In the genomic region with DNA sequence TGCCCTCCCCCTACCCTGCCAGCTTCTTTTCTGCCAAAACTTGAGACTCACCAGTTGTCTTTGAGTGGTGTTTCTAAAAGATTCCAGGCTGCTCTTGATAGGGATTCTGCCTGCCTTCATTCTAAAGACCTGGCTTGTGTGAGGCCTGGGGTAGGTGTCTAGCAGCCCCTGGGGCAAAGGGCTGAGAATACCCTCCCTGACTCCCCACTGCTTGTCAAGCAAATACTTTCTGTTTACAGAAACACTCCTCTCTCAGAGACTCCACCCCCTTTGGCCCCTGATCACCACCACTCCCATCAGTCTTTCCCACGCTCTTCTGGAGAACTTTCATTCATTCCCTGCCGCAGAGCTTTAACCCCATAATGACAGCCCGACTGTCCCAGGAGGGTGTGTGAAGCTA, we compare ENCODE assay signal across 19 mouse cellular contexts. TPM values are rescaled to one million over a fixed set of nuclear protein-coding genes. Genes with fewer than 3 reads are reported as not detected.
DNase-seq lines count a peak whose midpoint lies in the region; ATAC-seq and TF ChIP-seq lines count a peak whose summit lies in the region.
"Had no signal": no experiment of that assay in that cellular context is flagged by ENCODE, and none has a peak within 500 bp of the region (broad histone marks: within the 10 kb centered on the region; RNA-seq: fewer than 3 reads in every experiment).

No protein-coding gene starts in this region.

- TF ChIP-seq POLR2A in lung, adult 2 months (IDR thresholded peaks at IDR 0.05; ENCODE audit: borderline replicate concordance, extremely low read depth, low read depth, low read length): no peak

- no peaks in the 10 kb centered on the region for H3K9me3 ChIP-seq in heart, embryonic 12.5 days (replicated peaks)
- no peaks in the 10 kb centered on the region for H3K9me3 ChIP-seq in stomach, embryonic 15.5 days
- no peaks in the 10 kb centered on the region for H3K9me3 ChIP-seq in forebrain, embryonic 12.5 days
- no peaks in the 10 kb centered on the region for H3K9me3 ChIP-seq in hindbrain, postnatal 0 days (ENCODE audit: low read length)
- H3K9me3 ChIP-seq: heart, embryonic 10.5 days; midbrain, embryonic 10.5 days; neural tube, embryonic 15.5 days had no signal

- WGBS in heart, embryonic 12.5 days: 24% methylated on average over 3 of the region's 3 CpGs
- 12% methylated on average over 3 of the region's 3 CpGs for WGBS in lung, adult 2 months
- 25% methylated on average over 3 of the region's 3 CpGs for WGBS in stomach, embryonic 15.5 days
- 30% methylated on average over 3 of the region's 3 CpGs for WGBS in forebrain, embryonic 12.5 days
- WGBS in hindbrain, postnatal 0 days: 22% methylated on average over 3 of the region's 3 CpGs

- no peak overlapping the region for H3K27ac ChIP-seq in heart, embryonic 12.5 days (ENCODE audit: poor library complexity, severe bottlenecking)
- no peak overlapping the region for H3K27ac ChIP-seq in stomach, embryonic 15.5 days
- H3K27ac ChIP-seq in forebrain, embryonic 12.5 days: no peak overlapping the region
- H3K27ac ChIP-seq in hindbrain, postnatal 0 days: no peak overlapping the region
- H3K27ac ChIP-seq: heart, embryonic 10.5 days; midbrain, embryonic 10.5 days; neural tube, embryonic 15.5 days had no signal

- H3K27me3 ChIP-seq in heart, embryonic 12.5 days (replicated peaks): peaks cover 26% of the 10 kb centered on the region
- peaks cover 20% of the 10 kb centered on the region for H3K27me3 ChIP-seq in stomach, embryonic 15.5 days (replicated peaks)
- peaks cover 54% of the 10 kb centered on the region for H3K27me3 ChIP-seq in forebrain, embryonic 12.5 days
- H3K27me3 ChIP-seq in hindbrain, postnatal 0 days (ENCODE audit: insufficient read depth, low read length): peaks cover 43% of the 10 kb centered on the region

- H3K4me2 ChIP-seq in heart, embryonic 12.5 days: no peak overlapping the region
- H3K4me2 ChIP-seq in stomach, embryonic 15.5 days: no peak overlapping the region
- H3K4me2 ChIP-seq in forebrain, embryonic 12.5 days: no peak overlapping the region
- H3K4me2 ChIP-seq in hindbrain, postnatal 0 days (ENCODE audit: low read depth, low read length): no peak overlapping the region
- H3K4me2 ChIP-seq: neural tube, embryonic 15.5 days had no signal

- no peaks in the 10 kb centered on the region for H3K36me3 ChIP-seq in heart, embryonic 12.5 days
- H3K36me3 ChIP-seq in stomach, embryonic 15.5 days: no peaks in the 10 kb centered on the region
- H3K36me3 ChIP-seq in forebrain, embryonic 12.5 days (replicated peaks): no peaks in the 10 kb centered on the region
- no peaks in the 10 kb centered on the region for H3K36me3 ChIP-seq in hindbrain, postnatal 0 days (ENCODE audit: insufficient read depth, low read length)
- H3K36me3 ChIP-seq: heart, embryonic 10.5 days; midbrain, embryonic 10.5 days; neural tube, embryonic 15.5 days had no signal

- intact Hi-C loops in heart, postnatal 10 days (cut with DNase I): loop anchor here (5.0 kb wide), 1 partner anchor 454 kb away; no protein-coding TSS in a partner anchor
- intact Hi-C loops in left cerebral cortex, postnatal 10 days (cut with DNase I): no loop called here

- H3K9ac ChIP-seq in heart, embryonic 12.5 days: no peak overlapping the region
- no peak overlapping the region for H3K9ac ChIP-seq in stomach, embryonic 15.5 days
- H3K9ac ChIP-seq in forebrain, embryonic 12.5 days: no peak overlapping the region
- H3K9ac ChIP-seq in hindbrain, postnatal 0 days (replicated peaks; ENCODE audit: low read length): no peak overlapping the region
- H3K9ac ChIP-seq: neural tube, embryonic 15.5 days had no signal

- no peak overlapping the region for H3K4me3 ChIP-seq in heart, embryonic 12.5 days
- no peak overlapping the region for H3K4me3 ChIP-seq in lung, adult 2 months (replicated peaks; ENCODE audit: extremely low read depth, low read depth, low read length)
- no peak overlapping the region for H3K4me3 ChIP-seq in stomach, embryonic 15.5 days (replicated peaks)
- H3K4me3 ChIP-seq in forebrain, embryonic 12.5 days (replicated peaks): no peak overlapping the region
- H3K4me3 ChIP-seq in hindbrain, postnatal 0 days (ENCODE audit: low read length): no peak overlapping the region
- H3K4me3 ChIP-seq: heart, embryonic 10.5 days; midbrain, embryonic 10.5 days; neural tube, embryonic 15.5 days had no signal

- ATAC-seq in heart, embryonic 12.5 days (ENCODE audit: insufficient number of reproducible peaks, low FRiP score): 0 out of 2 replicates have a peak, but pooled peaks have one; percentile 22
- peak; percentile 25; the same call in 1 of the 2 replicates for ATAC-seq in stomach, embryonic 15.5 days (ENCODE audit: insufficient read depth, low FRiP score, low read depth)
- no peak for ATAC-seq in forebrain, embryonic 12.5 days (ENCODE audit: low FRiP score)
- ATAC-seq in hindbrain, postnatal 0 days: no peak
- ATAC-seq: forebrain, embryonic 16.5 days had no signal

- DNase-seq in heart, postnatal 10 days: no peak
- DNase-seq in liver: peak; percentile 17
- peak; percentile 58 for DNase-seq in lung, adult 2 months
- no peak for DNase-seq in left cerebral cortex, postnatal 10 days (ENCODE audit: extremely low spot score in 1 of 2, low spot score in 2 of 2)
- no peak for DNase-seq in hindbrain, postnatal 0 days (ENCODE audit: low spot score)
- DNase-seq: adrenal gland, adult 8-10 months; cerebellum, adult 9-10 months; embryo, embryonic 11 days; gastrocnemius, postnatal 10 days; heart, postnatal 4 days; kidney, postnatal 10 days; thymus, postnatal 25 days had no signal

- peaks cover 5% of the 10 kb centered on the region; the same call in 1 of the 2 replicates for H3K4me1 ChIP-seq in heart, embryonic 12.5 days (replicated peaks)
- H3K4me1 ChIP-seq in lung, adult 2 months (ENCODE audit: control insufficient read depth, insufficient read depth, low read length): peaks cover 5% of the 10 kb centered on the region; the same call in 1 of the 2 replicates
- peaks cover 14% of the 10 kb centered on the region; the same call in 1 of the 2 replicates for H3K4me1 ChIP-seq in stomach, embryonic 15.5 days
- peaks cover 11% of the 10 kb centered on the region for H3K4me1 ChIP-seq in forebrain, embryonic 12.5 days
- peaks cover 6% of the 10 kb centered on the region; the same call in 1 of the 2 replicates for H3K4me1 ChIP-seq in hindbrain, postnatal 0 days (ENCODE audit: insufficient read depth, low read length)

- TF ChIP-seq CTCF in lung, adult 2 months (IDR thresholded peaks at IDR 0.05; ENCODE audit: insufficient read depth, low read length): no peak
- no peak for TF ChIP-seq CTCF in hindbrain, postnatal 0 days (IDR thresholded peaks at IDR 0.05; ENCODE audit: low read depth)

RNA-seq across cellular contexts. Expression of gene Ripk4, which starts 2.9 kb away (rescaled TPM):
- 2.3 and 2.7 TPM in 2 replicates for polyA plus RNA-seq in heart, embryonic 12.5 days (2016; fragmentation: Nextera tagmentation; extraction: Ambion mirVana)
- total RNA-seq in heart, postnatal 10 days (2021): under 1 TPM; 0.24 to 0.40 TPM
- 15.5 and 16.7 TPM in 2 replicates for polyA plus RNA-seq in lung, adult 2 months (2012; rRNA removed)
- polyA plus RNA-seq in stomach, embryonic 15.5 days (2015; fragmentation: Nextera tagmentation; extraction: Ambion mirVana): 24.0 and 27.1 TPM in 2 replicates
- polyA plus RNA-seq in forebrain, embryonic 12.5 days (2016; fragmentation: Nextera tagmentation; extraction: Ambion mirVana): 1.3 and 1.6 TPM in 2 replicates
- total RNA-seq in left cerebral cortex, postnatal 10 days (2021): under 1 TPM in 1 of 2 experiments, not detected in 1; 0.30 TPM
- total RNA-seq in hindbrain, postnatal 0 days (2014; rRNA removed): 0.25 and 1.4 TPM in 2 replicates
- polyA plus RNA-seq in hindbrain, postnatal 0 days (2015; fragmentation: Nextera tagmentation; extraction: Ambion mirVana): 0.53 and 0.69 TPM in 2 replicates
- total RNA-seq: gastrocnemius, postnatal 10 days had no signal

Comparison
In these comparisons a context has a peak if more than half of its experiments do, and no peak if none do; other contexts are left out.
1. ATAC-seq: peak in heart, embryonic 12.5 days (single experiment) and stomach, embryonic 15.5 days (single experiment); none in forebrain, embryonic 12.5 days (single experiment) and hindbrain, postnatal 0 days (single experiment).
2. DNase-seq: peak in liver (single experiment) and lung, adult 2 months (single experiment); none in heart, postnatal 10 days (0 of 2), left cerebral cortex, postnatal 10 days (0 of 2) and hindbrain, postnatal 0 days (single experiment).